Mouse (Mus musculus): ENCODE measurements around the gene Dse.

Gene Dse

DNA sequence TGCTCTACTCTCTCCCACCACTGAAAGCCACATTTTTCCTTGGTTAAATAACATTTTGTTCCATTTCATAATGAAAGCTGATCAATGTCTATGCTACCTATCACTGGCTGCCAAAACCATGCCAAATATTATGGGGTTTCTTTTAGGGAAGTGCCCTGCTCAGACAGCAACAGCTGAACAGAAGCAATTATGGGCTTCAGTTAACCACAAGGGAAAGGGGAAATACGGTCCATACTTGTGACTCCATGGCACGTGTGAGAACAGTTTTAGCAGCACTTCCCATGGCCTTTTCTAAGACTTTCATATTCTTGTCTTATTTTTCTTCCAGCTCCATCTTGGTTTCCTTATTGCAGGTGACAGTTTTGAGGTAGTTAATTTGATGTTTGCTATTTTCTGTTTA, 76.2 kb downstream of the Dse start:
- in situ Hi-C loops (cut with MboI), result no loop called here

DNA sequence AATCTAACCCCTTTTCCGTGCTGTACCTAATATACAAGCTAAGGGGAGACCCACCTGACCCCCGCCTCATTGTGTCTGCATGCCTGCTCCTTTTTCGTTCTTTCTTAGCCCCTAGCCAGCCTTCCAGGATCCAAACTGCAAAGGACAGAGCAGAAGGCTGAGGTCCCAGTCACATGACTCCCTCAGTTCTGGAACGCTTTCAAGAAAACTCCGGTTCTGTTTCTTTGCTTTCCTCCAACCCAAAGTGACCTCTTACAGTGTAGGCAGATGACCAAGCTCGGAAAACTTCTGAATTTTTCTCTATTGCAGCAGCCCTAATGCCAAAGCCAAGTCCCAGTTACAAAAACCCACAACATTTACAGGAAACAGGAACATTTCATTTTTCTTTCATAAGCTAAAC, 79.1 kb downstream of the Dse start:
- in situ Hi-C loops (cut with MboI), result no loop called here

DNA sequence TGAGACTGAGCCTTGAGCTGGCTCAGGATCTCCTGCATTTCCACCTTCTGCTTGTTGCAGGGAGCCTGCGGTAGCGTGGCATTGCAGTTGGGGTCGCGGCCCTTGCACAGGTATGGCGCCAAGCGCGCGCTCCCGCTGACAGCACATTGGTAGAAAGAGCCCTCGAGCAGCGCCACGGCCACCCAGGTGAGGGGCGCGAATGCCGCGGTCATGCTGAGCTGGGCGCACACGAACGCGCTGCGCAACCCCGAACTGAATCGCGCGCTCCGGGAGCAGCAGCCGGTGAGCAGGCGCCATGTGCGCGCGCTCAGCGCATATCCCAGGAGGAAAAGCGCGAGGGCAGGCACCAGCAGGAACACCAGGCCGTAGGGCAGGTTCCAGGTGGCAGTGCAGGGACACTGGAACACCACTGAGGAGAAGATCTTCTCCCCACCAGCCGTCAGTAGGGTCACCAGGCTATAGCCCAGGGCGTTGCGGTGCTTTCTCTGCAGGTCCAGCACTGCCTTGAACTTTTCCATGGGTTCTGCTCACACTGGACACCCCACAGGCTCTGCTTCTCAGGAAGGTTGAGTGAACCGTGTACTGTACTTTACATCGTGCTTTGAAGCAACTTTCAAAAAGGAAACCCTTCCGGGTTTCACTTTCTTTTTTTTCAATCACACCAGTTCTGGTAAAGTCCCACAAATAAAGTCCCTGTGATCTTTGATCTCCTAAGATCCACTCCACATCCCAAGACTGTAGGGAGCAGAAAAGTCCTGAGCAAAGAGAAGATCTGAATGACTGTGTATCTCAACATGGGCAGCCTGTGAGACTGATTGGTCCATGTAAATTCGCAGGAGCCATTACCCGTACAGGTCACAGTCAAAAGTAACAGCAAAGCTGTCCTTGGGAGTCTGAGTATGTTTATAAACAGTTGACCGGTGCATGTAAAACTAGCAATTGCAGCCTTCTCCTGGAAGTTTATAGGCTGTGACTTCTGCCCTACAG, 79.8 kb downstream of the Dse start, which contains the start of gene Calhm6:
Calhm6 (minus strand) TSS at position 593 of the 987 bp plus-strand sequence.
- in situ Hi-C loops (cut with MboI), result no loop called here

DNA sequence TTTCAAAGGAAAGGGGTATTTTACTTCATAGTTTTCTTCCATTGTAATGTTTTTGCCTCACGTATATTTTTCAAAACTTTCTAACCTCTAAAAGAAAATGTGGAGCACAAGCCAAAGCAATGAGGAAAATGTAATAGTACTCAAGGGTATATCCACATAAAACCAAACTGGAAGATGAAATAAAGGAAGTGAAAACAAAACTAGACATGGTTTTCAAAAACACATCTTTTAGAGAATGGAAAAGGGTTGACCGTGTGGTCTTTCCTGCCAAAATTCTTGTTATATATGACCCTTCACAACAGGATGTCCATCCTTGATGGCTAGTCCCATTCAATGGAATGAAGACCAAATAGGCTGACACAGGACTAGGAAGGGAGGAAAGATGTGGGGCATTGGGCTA, 89.1 kb downstream of the Dse start:
- in situ Hi-C loops (cut with MboI), result no loop called here

DNA sequence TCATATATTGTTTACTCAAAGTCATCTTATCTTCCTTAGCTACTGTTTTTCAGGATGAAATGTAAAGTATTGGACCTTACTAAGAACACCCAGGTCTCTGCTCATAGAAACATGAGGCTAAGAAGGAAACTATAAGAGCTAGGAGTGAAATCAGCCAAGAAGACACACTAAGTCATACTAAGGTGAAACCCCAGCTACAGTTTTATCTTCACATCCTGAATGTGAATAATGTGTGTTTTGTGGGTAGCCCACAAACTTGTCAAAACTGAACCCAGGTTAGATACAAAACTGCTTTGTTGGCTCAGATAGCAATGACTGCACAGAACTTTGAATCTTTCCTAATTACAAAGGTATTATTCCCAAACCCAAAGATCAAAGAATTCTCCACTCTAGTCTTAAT, 89.7 kb downstream of the Dse start:
- in situ Hi-C loops (cut with MboI), result no loop called here

DNA sequence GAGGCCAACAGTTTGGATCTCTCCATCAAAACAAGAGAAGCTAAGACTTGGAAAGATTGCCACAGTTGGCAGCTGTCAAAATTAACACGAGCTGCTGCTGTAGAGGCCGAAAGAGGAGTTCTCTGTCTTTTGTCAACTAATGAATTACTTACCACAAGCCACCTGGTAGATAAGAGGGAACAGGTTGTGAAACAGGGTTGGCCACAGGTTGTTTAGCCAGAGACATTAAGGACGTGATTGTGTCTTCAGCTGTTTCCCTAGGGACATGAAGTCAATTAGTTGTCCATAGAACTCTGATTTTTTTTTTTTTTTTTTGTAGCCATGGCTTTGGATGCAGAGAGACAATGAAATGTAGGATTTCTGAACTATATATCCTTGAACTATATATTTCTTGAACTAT, 90.4 kb downstream of the Dse start:
- in situ Hi-C loops (cut with MboI), result no loop called here

DNA sequence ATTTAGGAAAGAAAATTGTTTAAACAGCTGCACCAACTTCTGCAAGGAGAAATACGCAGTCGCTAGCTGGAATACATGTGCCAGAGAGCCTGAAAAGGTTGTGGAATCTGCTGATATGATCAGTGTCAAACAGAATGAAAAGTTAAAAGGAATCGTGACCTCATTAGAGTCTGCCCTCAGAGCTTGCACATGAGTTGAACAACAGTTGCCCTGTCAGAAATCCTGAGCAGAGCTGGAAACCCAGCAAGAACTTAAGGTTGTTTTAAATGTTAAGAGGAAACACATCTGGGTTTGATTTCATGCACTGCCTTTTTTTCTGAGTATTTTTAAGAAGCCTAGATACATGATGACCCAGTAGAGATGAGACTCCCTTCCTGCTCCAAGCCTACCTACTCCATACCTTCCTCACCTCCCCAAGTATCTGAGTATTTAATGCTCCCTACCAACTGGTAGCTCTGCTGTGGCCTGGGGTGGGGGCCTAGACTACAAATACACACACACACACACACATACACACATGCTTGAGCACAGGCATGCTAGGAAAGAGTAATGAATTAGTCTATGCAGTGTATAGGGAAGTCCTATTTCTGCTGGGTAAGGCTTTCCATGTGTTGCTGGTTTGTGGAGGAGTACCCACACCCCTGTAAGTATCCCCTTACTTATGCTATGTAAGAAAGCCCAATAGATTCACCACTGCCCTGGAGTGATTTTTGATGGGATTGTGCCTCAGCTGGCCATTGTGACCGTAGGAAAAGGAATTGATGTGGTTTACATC, 95.4 kb downstream of the Dse start:
- in situ Hi-C loops (cut with MboI), result no loop called here

DNA sequence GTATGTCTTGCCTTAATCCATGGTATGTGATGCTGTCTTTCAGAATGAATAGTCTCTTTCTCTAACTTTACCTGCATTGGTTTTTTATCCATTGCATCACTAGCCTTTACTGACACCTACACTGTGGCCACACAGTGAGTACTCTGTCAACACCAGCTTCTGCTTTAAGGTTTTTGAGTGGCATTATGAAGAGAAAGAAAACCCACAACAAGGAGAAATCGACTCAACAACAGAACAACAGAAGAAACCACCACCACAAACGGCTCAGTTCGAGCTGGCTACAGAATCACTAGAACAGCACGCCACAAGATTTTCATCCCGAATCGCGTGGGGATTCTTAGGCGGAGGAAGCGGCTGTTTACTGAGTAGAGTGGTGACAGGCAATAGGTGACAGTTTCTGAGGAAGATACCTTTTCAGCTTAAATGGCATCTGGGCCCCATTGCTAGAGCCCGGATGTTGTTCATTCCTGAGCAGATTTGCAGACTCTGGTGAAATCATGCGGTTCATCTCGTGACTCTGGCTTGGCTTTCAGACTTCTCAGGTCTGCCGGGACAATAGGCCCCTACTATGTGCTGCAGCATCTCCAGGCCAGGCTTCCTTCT, 96.6 kb downstream of the Dse start:
- in situ Hi-C loops (cut with MboI), result no loop called here

All from mature B cell (primary cell).